Mouse (Mus musculus) midbrain, embryonic 10.5 days (tissue): ENCODE measurements around the gene Slc38a10. TPM values are rescaled to one million over a fixed set of nuclear protein-coding genes. Genes with fewer than 3 reads are reported as not detected.
A peak's percentile ranks its signal among the peaks of the same experiment; 100 is the strongest.

Experiments
- DNase-seq: peaks from one replicate; pipeline ENCODE4 v3.0.0-alpha.2; 2017; ENCODE audit warnings: low spot score
- H3K27ac ChIP-seq: fragments of 300-500 bp; sonication (generic); replicated peaks from 2 replicates; pipeline ENCODE4 v1.5.1; 2016; ENCODE audit warnings: mild to moderate bottlenecking
- H3K27me3 ChIP-seq: fragments of 300-500 bp; sonication (generic); 2 replicates; pipeline ENCODE4 v1.6.1; 2016; ENCODE audit warnings: low read depth, mild to moderate bottlenecking; ENCODE audit not compliant: poor library complexity, severe bottlenecking
- H3K36me3 ChIP-seq: fragments of 300-500 bp; sonication (generic); 2 replicates; pipeline ENCODE4 v1.6.1; 2016; ENCODE audit warnings: mild to moderate bottlenecking, moderate library complexity
- H3K4me1 ChIP-seq: fragments of 300-500 bp; sonication (generic); 2 replicates; pipeline ENCODE4 v1.6.1; 2016
- H3K4me3 ChIP-seq: fragments of 300-500 bp; sonication (generic); 2 replicates; pipeline ENCODE4 v1.5.1; 2016; ENCODE audit warnings: mild to moderate bottlenecking, moderate library complexity
- H3K9me3 ChIP-seq: fragments of 300-500 bp; sonication (generic); replicated peaks from 2 replicates; pipeline ENCODE4 v1.6.1; 2016; ENCODE audit warnings: mild to moderate bottlenecking
- WGBS: fragments of 180-500 bp; shearing (Covaris S2); methylation state at CpG from one replicate; pipeline ENCODE4 v1.1.7; 2016; 5-methylcytosine and 5-hydroxymethylcytosine counted together
- polyA plus RNA-seq: library from polyadenylated mRNA; unstranded; fragments of >200 nt; fragmentation: Nextera tagmentation; extraction: Ambion mirVana; gene quantifications from 2 replicates; pipeline ENCODE4 v1.2.1, GENCODE M21; 2016

Gene Slc38a10
- polyA plus RNA-seq, 1 experiment from 2014 or later: 87.1 TPM

GRCm38 (mm10) chr11:120107796-120108195 is 43.4 kb downstream of the Slc38a10 start:
- 86% methylated on average over 9 of the region's 9 CpGs for WGBS
- Histone ChIP-seq H3K27ac (no peak overlapping the region), H3K36me3 (peaks cover 80% of the 10 kb centered on the region), H3K4me3 (no peak overlapping the region), H3K27me3 (no peaks in the 10 kb centered on the region), H3K9me3 (no peaks in the 10 kb centered on the region), H3K4me1 (no peaks in the 10 kb centered on the region)
- no peak for DNase-seq

GRCm38 (mm10) chr11:120107026-120107425 is 44.1 kb downstream of the Slc38a10 start:
- Histone ChIP-seq H3K27me3 (no peaks in the 10 kb centered on the region), H3K9me3 (no peaks in the 10 kb centered on the region), H3K36me3 (peaks cover 74% of the 10 kb centered on the region), H3K4me3 (no peak overlapping the region), H3K4me1 (no peaks in the 10 kb centered on the region), H3K27ac (no peak overlapping the region)
- WGBS: 74% methylated on average over 2 of the region's 2 CpGs
- no peak for DNase-seq

DNA sequence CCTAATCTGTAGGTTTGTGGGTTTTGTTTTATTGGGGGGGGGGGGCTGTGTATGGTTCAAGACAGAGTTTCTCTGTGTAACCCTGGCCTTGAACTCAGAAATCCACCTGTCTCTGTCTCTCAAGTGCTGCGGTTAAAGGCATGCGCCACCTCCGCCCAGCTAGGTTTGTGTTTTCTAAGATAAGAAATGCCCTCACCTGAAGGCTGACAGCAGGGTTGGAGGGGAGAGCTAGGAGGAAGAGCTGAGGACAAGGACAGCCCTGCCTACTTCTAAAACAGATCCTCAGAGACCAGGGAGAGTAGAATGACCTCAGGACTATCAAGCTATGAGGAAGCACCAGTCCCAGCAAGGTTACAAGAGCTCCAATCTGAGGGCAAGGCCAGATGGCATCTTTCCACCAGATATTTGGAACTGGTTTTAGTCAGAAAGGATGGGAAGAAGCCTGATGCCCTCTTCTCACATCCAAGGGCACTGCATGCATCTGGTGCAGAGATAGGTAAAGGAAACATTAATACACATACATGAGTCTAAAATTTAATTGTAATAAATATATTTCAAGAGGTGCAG is 47.6 kb downstream of the Slc38a10 start:
- Histone ChIP-seq H3K36me3 (peaks cover 65% of the 10 kb centered on the region), H3K27ac (no peak overlapping the region), H3K4me3 (no peak overlapping the region), H3K4me1 (peaks cover 23% of the 10 kb centered on the region), H3K9me3 (no peaks in the 10 kb centered on the region), H3K27me3 (no peaks in the 10 kb centered on the region)
- 98% methylated on average over 3 of the region's 3 CpGs for WGBS
- DNase-seq: no peak

DNA sequence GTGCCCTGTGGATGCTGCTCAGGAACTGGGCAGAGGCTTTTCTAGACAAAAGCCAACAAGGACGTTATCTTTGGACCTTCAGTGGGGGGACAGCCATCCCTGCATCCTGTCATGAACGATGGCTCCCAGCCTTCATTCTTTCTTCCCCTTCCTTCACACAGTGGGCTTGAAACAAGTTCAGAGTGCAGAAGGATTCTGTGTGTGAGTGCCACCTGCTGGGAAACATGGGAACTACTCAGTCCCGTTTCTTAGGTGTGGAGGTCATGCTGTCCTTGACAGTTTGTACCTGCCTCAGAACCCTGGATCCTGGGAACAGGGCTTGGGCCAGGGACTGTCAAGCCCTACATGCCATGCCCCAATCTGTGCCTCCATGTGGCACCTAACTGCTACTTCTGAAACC is 50.1 kb downstream of the Slc38a10 start:
- Histone ChIP-seq H3K9me3 (no peaks in the 10 kb centered on the region), H3K27me3 (no peaks in the 10 kb centered on the region), H3K4me3 (no peak overlapping the region), H3K4me1 (peaks cover 37% of the 10 kb centered on the region), H3K36me3 (peaks cover 48% of the 10 kb centered on the region), H3K27ac (0 out of 2 replicates have a peak overlapping the region, but pooled peaks have one; percentile 13)
- DNase-seq: peak; percentile 71
- 2% methylated on average over 3 of the region's 3 CpGs for WGBS

DNA sequence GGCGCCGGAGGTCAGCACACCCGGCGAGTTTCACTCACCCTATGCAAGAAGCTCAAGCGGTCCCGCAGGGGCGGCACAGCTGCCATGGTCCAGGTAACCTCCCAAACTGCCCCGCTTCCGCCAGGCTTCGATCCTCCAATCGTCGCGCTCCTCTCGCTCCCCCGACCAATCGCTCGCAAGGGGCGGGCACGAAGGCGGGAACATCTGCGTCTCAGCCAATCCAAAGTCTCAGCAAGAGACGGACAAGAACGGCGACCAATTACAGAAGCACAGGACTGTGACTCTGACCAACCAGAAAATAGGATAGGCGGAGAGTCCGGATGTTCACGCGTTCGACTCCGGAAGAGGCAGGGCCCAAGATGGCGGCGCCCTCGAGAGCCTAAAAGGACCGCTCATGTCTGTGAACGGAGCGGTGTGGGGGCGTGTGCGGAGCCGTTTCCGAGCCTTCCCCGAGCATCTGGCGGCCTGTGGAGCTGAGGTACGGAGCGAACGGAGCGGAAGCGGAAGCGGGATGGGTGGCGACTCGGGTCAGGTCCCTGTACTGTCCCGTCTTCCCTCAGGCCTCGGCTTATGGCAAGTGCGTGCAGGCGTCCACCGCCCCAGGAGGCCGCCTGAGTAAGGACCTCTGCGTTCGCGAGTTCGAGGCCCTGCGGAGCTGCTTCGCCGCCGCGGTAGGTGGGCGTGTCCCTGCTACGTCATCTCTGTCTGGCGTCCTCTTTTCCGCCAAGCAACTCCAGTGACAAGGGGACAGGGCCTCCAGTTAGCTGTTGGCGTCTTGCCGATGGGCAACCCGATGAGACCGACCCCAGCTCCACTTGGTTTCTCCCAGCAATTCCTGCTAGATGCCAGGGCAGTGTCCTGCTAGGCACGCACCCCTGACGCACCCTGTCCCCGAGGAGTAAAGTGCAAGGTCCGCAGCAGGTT is 52.3 kb downstream of the Slc38a10 start, which contains the start of the genes Tepsin and Ndufaf8:
Gene Tepsin (minus strand): TSS at position 144 of the 924 bp plus-strand sequence.
Gene Ndufaf8 (plus strand): TSS at position 341 of the 924 bp plus-strand sequence.
- DNase-seq: peak; percentile 99
- Histone ChIP-seq H3K4me3 (peak within 1 kb of the TSS; percentile 89), H3K27me3 (no peaks in the 10 kb centered on the region), H3K36me3 (peaks cover 48% of the 10 kb centered on the region), H3K27ac (peak within 1 kb of the TSS; percentile 91), H3K9me3 (no peaks in the 10 kb centered on the region), H3K4me1 (peaks cover 37% of the 10 kb centered on the region)
- WGBS: under 1% methylated on average over 77 of the region's 77 CpGs

- WGBS: 80% methylated on average over 23 of the region's 23 CpGs
- Histone ChIP-seq H3K9me3 (no peaks in the 10 kb centered on the region), H3K36me3 (peaks cover 65% of the 10 kb centered on the region), H3K27me3 (no peaks in the 10 kb centered on the region), H3K4me3 (no peak overlapping the region), H3K4me1 (peaks cover 12% of the 10 kb centered on the region), H3K27ac (no peak overlapping the region)
- no peak for DNase-seq
These were observed 58.1 kb downstream of the Slc38a10 start for GRCm38 (mm10) chr11:120092817-120093591.

DNA sequence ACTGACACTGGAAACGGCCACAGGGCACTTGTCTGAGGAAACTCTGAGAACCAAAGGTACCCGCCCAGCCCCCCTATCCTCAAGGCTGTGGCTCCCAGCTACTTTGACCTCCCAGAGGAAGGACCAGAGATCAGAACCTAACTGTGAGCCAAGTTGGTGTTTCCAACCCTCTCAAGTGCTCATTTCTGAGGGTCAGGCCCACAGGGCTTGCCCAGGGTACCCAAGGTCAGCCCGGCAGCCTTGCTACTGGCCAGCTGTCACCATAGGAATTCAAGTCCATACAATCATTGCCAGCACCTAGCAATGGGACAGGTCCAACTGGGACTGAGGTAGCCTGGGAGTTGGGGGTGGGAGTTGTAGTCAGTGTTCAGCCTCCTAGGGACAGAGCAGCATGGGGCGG is 60.5 kb downstream of the Slc38a10 start:
- H3K36me3 ChIP-seq: peaks cover 54% of the 10 kb centered on the region
- WGBS: 88% methylated on average over 4 of the region's 4 CpGs

DNA sequence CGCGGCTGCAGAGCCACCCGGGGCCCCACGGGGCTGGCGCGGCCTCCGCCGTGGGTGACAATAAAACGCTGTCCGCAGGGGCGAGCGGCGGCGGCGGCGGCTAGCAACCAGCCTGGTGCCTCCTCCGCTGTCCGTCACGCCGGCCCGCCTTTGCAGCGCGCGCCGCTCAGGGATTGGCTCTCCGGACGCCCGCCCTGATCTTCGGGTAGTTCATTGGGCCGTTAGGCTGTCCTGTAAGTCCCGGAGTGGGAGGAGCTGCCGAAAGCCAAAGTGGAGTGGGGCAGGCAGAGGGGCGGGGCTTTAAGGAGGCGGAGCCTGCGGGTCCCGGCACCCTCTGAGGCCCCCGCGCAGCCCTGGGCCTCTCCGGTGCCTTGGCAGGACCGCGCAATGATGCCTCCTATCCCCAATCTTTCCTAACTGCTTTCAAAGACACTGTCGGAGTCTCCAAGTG is 64.4 kb downstream of the Slc38a10 start, which contains the start of gene Cep131:
Gene Cep131 (minus strand): TSS at position 126 of the 451 bp plus-strand sequence.
- H3K4me3 ChIP-seq: peak within 1 kb of the TSS; percentile 76
- H3K9me3 ChIP-seq: no peaks in the 10 kb centered on the region
- peaks cover 27% of the 10 kb centered on the region for H3K4me1 ChIP-seq
- peak within 1 kb of the TSS; percentile 92 for H3K27ac ChIP-seq
- WGBS: 0% methylated on average over 42 of the region's 42 CpGs
- DNase-seq: peak; percentile 98
- H3K36me3 ChIP-seq: peaks cover 44% of the 10 kb centered on the region
- H3K27me3 ChIP-seq: no peaks in the 10 kb centered on the region

More for the DNA sequence above, 60.5 kb downstream of the Slc38a10 start:
- Histone ChIP-seq H3K9me3 (no peaks in the 10 kb centered on the region), H3K4me3 (no peak overlapping the region), H3K4me1 (peaks cover 12% of the 10 kb centered on the region), H3K27me3 (no peaks in the 10 kb centered on the region), H3K27ac (no peak overlapping the region)
- no peak for DNase-seq

GRCm38 (mm10) chr11:120085891-120086627 is 65.1 kb downstream of the Slc38a10 start:
- DNase-seq: no peak
- peaks cover 44% of the 10 kb centered on the region for H3K36me3 ChIP-seq
- no peaks in the 10 kb centered on the region for H3K27me3 ChIP-seq
- H3K4me1 ChIP-seq: peaks cover 27% of the 10 kb centered on the region
- peak overlapping the region; percentile 76 for H3K4me3 ChIP-seq
- under 1% methylated on average over 25 of the region's 25 CpGs for WGBS
- H3K27ac ChIP-seq: peak overlapping the region; percentile 92
- no peaks in the 10 kb centered on the region for H3K9me3 ChIP-seq

DNA sequence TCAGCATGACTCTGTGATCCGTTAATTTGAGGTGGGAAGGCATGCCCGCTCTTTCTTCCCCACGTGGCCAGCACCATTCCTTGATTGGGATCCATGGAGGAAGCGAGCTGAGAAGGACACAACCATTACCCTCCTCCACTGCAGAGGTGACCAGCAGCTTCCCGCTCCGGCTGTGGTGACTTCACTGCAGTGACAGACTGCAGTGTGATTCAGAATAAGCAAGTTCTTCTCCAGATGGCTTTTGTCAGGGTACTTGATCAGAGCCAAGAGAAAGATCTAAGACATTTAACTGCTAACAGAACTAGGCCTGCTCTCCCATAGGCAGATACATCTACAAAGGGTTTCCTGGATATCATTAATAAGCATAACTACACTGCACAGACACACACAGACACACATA is 70.9 kb downstream of the Slc38a10 start:
- H3K36me3 ChIP-seq: peaks cover 94% of the 10 kb centered on the region
- H3K27ac ChIP-seq: no peak overlapping the region
- WGBS: 94% methylated on average over 6 of the region's 6 CpGs
- no peaks in the 10 kb centered on the region for H3K27me3 ChIP-seq
- H3K9me3 ChIP-seq: no peaks in the 10 kb centered on the region
- H3K4me3 ChIP-seq: no peak overlapping the region
- DNase-seq: no peak
- H3K4me1 ChIP-seq: peaks cover 11% of the 10 kb centered on the region

DNA sequence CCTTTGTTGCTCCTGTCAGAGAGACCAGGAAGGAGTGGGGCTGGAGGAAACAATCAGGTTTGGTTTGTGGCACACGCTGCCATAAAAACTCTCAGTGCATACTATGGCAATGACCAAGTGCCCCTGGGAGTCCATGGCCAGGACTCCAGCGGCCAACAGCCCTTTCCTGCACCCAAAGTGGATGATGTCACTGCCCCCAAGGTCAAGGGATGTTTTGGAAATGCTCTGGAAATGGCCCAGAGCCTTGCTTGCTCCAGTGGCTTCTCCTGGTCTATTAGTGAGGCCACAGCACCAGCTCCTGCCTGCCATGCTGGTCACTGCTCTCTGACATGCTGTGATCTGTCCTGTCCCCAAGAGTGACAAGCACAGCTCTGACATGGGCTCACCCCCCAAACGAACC is 75.0 kb downstream of the Slc38a10 start:
- no peak overlapping the region for H3K27ac ChIP-seq
- WGBS: 84% methylated on average over 3 of the region's 3 CpGs

More for the DNA sequence above, 75.0 kb downstream of the Slc38a10 start:
- Histone ChIP-seq H3K36me3 (peaks cover 100% of the 10 kb centered on the region), H3K27me3 (peaks cover 20% of the 10 kb centered on the region), H3K9me3 (no peaks in the 10 kb centered on the region), H3K4me1 (peaks cover 11% of the 10 kb centered on the region), H3K4me3 (no peak overlapping the region)
- DNase-seq: no peak
